Mouse (Mus musculus): Measurements from ENCODE around the gene Zc3h4.

The Zc3h4 gene

DNA sequence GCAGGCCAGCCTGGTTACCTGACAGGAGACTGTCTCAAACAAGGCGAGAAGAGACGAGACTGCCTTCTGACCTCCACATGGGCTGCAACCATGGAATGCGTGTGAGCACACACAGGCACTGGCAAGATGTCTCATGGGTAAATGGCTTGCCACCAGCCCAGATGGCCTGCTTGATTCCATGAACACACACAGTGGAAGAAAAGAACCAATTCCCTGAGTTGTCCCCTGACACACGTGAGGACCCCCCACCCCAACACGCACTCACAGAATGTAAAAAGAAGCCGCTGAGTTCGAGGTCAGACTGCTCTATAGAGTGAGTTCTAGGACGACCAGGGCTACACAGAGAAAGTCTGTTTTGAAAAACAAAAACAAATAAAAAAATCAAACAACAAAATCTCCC, 76.9 kb downstream of the Zc3h4 start, which contains the start of gene Npas1:
Gene Npas1 (minus strand): TSS at position 101 of the 400 bp plus-strand sequence.
- no peak for DNase-seq (ENCODE audit: extremely low spot score)
